Mouse (Mus musculus): ENCODE measurements around the gene B230217C12Rik.
A peak's percentile ranks its signal among the peaks of the same experiment; 100 is the strongest.

The B230217C12Rik gene

DNA sequence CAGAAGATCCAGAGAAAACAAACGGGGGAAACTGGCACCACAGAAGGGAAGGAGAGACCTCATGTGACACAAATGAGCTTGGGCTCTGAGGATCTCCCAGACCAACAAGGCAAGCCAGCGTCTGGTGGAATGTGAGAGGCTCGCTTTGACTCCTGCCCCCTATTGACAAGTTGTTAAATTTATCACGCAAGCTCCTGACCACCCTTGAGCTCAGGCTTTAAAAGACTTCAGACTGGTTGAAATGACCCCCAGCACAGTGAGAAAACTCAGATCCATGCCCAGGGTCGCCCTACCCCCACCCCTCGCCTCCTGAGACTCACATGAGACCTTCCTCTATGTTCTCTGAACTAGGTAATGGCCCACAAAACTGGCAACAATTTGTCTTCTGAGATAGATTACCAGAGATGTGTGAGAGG is at the start of gene B230217C12Rik:
Gene B230217C12Rik (plus strand): TSS at position 242 of the 416 bp plus-strand sequence.
- DNase-seq = peak; percentile 60 to 70

DNA sequence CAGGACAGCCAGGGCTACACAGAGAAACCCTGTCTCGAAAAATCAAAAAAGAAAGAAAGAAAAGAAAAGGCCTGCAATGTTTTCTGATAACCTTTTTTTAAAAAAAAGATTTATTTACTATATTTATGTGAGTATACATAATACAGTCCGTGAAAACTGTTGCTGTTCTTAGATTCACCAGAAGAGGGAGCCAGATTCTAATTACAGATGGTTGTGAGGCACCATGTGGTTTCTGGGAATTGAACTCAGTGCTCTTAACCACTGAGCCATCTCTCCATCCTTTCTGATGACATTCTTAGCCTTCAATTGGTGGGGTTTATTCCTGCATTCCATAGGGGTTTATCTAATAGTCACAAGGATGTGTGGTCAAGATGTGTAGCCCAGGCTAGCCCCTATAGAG is 47.4 kb upstream of the B230217C12Rik start:
- DNase-seq = peak; percentile 77 to 78

DNA sequence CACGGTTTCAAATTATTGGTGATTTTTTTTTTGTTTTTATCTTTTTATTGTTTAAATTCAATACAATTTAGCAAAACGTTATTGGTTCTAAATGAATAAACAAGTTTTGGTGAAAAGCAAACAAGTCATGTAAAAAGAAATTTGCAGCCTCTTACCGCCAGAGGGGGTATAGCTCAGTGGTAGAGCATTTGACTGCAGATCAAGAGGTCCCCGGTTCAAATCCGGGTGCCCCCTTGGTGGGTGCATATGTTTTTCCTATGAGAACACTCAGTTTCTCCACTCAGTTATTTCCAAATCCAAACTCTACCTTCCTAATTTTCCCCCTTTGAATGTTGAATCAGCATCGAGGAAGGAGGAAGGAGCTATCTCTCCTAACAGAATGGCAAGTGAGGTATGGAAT is 43.7 kb upstream of the B230217C12Rik start:
- DNase-seq = peak; percentile 86 to 87

DNA sequence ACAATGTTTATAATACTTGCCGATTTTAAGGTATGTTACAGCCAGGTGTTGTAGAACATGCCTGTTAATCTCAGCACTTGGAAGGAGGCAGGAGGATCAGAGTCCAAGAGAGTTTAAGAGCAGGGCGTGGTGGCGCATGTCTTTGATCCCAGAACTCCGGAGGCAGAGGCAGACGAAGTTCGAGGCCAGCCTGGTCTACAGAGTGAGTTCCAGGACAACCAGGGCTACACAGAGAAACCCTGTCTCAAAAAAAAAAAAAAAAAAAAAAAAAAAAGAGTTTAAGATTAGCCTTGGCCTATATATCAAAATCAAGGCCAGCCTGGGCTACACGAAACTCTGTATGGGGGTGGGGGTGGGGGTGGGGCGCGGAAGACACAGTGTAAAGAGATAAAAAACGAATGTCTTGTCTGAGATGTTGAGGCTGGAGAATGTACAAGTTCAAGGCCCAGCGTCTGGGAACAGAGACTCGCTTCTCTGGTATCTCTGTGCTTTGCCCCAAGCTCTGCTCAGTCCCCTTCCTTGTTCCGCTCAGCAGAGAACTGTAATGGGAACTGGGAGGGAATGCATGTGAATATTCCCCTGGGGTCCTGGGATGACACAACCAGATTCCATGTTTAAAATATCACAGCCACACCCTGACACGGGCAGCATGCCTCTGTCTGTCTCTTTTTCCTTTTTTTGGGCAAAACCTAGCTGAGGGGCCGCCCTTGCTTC is 43.1 kb upstream of the B230217C12Rik start:
- no peak for DNase-seq

DNA sequence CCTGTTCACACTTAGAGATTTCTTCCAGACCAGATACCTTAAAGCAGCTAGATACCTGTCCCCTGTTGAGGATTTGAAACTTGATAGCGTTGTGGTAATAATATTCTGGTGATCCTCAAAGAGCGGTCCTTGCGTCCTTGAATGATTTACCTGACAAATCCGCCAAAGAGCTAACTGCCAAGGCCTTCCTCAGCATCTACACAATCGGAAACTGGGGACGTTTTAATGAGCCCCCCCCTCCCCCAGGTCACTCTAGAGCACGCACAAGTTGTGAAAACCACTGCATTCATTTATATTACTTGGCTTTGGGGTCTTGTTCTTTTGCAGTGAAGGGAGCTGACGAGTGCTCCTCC is 42.5 kb upstream of the B230217C12Rik start:
- DNase-seq = no peak

DNA sequence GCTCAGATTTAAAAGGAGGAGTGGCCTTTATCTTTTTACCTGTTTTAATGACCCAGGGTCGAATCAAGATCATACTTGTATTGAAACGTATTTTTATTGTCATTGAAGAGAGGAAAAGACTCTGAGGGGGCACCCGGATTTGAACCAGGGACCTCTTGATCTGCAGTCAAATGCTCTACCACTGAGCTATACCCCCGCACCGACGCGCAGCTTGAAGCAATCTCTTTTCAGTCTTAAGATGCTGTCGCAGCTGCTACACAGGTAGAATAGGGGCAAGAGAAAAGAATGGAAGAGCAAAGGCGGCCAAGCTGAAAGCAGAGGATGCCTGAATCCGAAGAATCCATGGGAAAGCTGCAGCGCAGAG is 41.8 kb upstream of the B230217C12Rik start, which contains the start of gene Lasp1:
Gene Lasp1 (plus strand): TSS at position 219 of the 364 bp plus-strand sequence.
- peak; percentile 95 for DNase-seq

DNA sequence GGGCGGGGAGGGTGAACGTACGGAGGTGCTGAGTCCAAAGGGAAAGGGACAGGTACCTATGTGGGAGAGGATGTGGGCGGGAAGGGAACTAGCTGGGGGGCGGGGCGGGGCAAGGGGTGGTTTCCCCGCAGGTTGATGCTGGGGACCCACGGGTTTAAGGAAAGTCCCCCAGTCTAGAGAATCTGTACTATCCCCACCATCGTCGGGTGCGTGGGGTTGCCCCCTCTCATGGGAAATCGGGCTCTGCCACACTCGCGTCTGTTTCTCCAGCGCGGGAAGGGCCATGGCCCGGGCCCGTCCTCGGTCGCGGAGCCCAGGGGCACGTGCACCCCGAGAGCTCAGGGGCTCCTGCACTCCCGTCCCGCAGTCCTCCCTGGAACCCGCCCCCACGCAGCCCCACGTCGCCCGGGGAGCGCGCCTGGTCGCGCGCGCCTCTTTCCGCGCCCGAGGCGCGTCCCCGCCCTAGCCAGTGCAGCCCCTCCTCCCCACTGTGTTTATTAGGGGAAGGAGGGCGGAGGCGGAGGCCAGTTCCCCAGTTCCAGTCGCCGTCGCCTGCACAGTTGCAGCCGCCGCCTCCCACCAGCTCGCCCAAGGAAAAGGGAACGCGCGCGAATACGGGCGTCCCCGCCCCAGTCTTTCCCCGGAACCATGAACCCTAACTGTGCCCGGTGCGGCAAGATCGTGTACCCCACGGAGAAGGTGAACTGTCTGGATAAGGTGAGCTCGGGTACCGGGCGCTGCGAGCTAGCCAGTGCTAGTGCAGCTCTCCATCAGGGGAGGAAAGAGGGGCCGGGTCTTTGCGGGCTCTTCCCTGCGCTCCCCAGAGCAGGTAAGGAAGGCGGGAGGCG is 41.2 kb upstream of the B230217C12Rik start:
- peak; percentile 87 to 93 for DNase-seq

DNA sequence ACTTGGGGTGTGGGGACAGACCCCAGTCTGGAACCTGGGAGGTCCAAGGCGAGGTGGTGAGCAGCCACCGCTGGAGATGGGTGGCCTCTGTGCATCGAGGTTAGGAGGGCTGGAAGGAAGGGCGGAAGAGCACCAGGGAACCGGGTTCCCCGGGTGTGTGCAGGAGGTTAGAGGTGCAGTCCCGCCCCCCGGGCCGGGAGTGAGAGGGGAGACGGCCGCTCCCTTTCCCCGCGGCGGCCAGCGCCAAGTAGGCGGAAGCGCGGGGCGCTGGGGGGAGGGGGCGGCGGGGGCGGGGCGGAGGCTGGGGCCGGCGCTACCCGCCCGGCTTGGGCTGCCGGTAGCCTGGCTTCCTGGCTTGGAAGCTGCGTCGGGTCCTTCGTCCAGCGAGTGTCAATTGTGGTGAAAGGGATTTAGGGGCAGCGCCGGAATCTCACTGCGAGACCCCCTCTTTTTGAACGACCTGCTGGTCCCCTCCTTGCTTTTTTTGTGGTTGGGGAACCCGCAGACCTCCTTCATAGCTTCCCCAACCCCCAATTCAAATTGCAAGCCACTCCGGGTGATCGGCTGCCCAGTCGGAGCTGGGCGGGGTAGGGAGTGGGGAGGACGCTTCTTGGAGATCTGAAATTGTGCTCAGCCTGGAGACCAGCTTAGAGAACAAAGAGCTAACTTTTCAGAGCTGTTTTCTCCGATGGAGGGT is 40.4 kb upstream of the B230217C12Rik start:
- DNase-seq = peak; percentile 65 to 73

DNA sequence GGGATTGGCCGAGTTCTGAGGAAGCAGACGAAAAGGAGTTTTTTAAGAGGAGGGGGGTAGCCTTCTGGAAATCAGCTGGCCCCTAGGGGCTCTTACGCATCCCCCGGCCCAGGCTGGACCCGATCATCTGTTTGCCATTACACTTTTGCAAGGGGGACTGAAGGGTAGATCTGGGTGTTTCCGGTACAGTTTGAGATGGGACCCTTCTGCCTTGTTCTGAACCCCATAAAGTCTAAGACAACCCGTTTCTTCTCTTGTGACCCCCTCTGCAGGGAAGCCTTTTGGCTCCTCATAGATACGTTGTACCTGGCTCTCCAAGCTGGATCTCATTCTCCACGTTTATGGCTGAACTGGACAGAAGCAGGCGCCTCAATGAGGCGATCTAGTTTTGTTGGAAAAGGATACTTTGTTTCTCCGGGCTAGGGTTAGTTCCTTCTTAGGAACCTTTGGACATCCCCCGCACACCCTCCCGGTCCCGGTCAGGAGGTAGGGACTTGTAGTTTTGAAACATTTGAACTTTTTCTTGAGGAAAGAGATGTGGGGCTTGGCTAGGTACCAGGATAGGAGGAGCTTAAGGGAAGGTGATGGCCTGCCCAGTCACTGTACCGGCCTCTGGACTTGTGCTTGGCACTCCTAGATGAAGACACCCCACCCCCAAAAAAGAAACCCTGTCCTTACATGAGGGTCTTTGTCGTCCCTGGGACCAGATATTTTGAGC is 39.7 kb upstream of the B230217C12Rik start:
- peak in 1 of 2 experiments; percentile 59 for DNase-seq

DNA sequence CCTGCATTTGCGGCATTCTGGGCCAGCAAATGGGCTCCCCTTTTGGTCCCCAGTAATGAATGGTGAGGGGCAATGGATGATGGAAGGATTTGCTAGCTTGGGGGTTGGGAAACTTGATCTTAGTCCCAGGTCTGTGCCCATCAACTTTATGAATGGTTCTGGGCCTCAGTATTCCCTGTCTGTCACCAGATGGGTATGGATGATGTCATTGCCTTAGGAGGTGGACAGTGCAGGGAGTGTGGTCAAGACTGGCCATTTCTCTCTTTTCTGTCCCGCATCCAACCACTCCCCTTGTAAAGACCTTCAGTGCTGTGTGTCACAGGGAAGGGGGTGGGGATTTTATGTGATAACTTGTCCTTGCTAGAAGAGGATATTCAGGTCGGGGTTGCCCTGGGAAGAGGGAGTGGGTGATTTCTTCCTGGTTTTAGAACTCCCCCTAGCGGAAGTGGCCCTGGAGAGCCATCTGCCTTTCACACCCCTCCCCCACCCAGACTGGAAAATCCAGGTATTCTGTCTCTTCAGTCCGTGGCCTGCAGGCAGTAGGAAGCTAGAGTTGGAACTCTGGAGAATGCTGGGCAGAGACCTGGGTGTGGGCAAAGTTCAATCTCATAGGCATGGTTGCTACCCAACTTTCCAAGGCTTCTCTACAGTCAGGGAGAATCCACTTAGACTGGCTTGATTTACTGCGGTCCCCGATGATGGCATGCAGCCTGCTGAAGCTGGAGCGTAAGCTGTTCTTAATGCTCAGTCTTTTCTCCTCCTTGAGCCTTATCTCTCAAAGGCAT is 39.0 kb upstream of the B230217C12Rik start:
- DNase-seq = peak; percentile 73 to 86

DNA sequence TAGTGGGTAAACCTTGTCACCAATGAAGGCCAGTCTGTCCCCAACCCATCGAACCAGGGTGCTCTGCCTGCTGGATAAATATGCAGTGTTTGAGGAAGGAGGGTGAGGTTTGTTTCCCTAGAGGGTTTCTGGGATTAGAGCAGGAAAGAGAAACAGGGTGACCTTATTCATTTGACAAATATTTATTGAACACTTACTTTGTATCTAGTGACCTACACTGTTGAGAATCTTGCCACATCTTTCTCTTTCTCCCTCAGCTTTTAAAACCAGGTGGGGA is 38.4 kb upstream of the B230217C12Rik start:
- no peak for DNase-seq

DNA sequence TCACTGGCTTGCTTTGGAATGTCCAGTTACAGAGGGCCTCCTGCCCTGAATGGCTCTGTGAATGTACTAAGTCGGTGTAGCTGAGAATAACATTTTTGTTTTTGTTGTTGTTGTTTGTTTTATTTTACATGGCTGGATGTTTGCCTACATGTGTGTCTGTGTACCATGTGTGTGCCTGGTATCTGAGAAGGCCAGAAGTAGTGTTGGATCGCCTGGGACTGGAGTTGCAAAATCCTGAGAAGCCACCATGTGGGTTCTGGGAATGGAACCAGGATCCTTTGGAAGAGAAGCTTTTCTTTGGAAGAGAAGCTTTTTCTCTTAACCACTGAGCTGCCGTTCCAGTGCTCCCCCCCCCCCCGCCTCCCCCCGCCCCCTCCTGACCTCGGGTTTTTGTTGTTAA is 38.1 kb upstream of the B230217C12Rik start:
- DNase-seq = no peak

DNA sequence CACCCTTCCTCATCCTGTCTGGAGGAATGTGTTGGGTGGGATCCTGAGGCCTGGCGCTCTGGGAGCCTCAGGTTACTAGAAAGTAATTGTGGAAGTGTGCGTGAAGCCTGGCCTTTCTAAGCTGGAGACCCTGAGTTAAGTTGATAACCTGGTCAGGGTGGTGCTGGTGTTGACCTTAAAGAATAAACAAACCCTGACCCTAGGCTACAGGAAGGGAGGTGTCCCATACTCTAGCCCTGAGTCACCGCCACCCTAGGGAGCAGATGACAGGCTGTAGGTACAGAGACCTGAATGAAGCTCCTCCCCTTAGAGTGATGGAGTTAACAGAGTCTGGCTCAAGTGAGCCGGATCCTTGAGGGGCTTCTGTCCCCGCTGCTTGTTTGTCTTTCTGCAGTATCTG is 36.7 kb upstream of the B230217C12Rik start:
- DNase-seq = no peak

DNA sequence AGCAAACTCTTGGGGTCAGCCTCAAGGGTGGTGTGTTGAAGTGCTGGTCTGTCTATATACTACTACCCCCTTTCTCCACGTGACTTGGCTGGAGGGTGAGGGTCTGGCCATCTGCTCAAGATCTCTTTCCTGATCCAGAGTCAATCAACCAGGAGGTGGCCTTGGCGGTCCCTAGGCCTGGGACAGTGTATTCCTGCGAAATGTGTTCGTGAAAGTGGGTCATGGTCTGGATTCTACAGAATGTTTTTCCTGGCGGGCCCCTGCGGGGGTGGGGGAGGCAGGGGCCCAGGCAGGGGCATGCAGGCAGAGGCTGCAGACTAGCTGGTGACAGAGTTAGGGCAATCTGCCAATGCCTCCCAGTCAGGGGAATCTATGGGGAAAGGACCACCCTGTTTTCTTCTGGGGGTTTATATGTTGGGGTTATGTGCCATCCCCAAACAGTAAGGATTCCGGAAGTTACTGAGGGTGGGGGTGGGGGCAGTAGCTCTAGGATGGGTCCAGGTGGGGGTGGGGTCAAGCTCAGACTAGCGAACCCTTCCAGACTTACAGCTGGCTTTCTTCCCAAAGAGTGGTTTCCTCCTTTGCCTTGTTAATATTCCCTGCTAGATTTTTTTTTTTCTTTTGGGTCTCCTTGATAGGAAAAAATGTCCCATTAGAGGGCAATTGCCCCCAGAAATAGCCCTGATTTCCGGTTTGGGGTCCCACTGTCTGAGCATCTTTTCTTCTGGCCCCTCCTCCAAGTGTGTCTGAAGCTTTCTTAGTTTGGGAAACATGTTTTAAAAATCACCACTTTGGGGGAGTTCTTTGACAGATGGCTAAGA is 35.5 kb upstream of the B230217C12Rik start:
- peak; percentile 72 to 75 for DNase-seq

DNA sequence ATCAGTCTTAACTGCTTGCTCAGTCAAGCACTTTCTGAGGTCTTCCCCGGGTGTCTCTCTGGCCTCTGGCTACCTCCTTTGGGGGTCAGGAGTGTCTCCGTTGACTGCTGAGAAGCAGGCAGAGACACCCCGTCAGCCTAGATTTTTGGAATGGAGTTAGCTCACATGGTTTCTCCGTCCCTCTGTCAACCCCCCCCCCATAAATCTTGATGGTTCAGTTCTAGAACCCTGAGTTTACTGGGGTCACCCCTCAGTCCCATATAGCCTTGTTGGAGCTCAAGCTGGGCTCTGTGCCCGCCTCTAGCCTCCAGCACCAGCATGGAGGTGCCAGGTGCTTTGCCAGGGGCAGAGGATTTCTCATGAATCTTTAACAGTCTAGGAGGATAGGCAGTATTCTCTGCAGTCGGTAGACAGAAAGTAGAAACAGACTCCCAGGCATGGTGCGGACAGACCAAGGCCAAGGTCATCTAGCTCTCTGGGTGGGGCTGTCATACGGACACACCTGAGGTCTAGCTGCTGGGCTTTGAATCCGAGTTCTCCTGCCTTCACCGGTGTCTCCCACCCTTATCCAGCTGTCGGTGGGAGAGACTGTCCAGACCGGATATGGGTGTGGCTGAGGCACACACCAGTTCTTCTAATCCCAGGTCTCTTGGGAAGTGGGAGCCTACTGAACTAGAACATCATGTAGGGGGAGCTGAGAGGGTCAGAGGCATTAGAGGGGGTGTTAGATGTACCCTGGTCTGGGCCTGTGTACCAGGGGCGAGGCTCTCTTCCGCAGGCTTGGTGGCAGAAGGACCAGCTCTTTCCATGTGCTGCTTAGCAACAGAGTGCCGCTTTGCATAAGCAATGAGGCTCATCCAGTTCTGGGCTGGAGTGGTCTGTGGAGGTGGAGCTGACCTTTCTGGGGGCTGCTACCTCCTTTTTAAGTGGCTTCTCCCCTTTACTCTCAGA is 34.6 kb upstream of the B230217C12Rik start:
- peak; percentile 54 to 56 for DNase-seq

DNA sequence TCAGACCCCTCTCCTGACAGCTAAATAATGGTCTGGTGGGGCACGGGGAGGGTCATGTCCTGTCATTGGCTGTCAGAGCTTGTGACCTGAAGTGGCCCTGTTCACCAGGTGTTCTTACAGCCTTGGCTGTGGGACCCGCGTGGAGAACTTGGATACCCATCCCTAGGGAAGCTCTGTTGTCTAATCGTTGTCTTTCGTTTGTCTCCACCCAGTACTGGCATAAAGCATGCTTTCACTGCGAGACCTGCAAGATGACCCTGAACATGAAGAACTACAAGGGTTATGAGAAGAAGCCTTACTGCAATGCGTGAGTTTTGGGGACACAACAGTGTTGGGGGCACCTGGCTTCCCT is 34.0 kb upstream of the B230217C12Rik start:
- no peak for DNase-seq

DNA sequence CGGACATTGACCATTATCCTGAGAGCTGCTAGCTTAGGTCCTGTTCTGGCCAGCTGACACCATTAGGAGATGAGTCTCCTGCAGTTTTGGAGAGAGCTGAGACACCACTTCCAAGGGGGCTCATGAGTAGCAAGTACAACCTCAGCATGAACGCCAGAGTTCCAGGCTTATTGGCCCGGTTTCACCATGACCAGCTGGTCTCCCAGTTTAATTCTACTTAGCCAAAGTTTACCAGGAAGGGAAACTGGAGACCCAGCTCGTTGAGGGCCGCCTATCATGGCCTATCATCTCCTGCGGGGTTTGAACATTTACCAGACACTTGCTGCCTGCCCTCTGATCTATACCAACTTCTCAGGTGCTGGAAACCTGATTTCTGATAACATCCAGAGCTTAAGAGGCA is 33.0 kb upstream of the B230217C12Rik start:
- peak; percentile 51 to 70 for DNase-seq

DNA sequence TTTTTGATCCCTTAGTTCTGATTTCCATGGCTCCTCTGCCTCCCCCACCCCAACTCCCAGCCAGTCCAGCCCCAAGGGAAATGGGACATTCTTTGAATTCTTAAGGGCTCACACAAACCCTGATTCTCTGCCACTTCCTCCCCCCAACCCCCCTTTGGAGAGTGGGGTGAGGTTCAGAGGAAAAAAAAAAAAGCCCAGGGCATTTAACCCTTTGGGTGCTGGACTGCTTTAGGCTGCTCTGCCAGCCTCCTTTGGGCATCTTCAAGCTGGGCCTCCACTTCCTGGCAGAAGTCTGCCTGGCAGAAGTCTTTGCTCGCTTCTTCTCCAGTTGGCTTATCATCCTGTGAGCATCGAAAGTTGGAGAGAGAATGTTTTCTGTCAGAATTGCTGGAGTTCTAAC is 32.5 kb upstream of the B230217C12Rik start:
- peak in 1 of 2 experiments; percentile 43 for DNase-seq

DNA sequence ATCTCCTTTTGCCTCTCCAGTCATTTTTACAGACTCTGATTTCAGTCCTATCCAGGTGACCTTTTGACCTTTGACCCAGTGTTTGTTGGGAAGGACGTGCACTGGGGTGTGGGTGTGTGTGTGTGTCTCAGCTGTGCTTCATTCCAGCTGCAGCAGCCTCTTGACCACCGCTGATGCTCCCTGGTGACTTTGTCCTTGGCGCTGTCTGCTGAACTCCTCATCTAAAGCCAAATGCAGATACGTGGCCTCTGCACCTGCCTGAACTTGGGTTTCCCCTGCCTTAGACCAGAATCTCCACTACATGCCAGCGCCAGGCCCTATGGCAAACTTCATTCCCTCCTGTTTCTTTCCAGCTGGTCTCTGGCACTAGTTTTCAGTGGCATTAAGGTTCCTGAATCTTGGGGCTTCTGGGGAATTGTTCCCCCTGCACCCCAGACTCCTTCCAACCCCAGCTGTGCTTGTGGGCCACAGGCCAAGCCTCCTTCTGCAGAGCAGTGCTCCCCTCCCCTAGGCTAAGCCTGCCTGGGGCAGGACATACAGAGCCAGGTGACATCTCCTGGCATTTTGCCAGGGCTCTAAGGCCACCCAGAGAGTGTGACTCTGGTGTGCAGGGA is 31.9 kb upstream of the B230217C12Rik start:
- DNase-seq = peak; percentile 72 to 74

Measured in cerebellum, postnatal 14 days (tissue).